ENCODE assay signal across 11 mouse cellular contexts in genomic region chr8:34447880-34448830, GRCm38 (mm10).
DNase-seq lines count a peak whose midpoint lies in the region; ATAC-seq lines count a peak whose summit lies in the region.
"Had no signal": no experiment of that assay in that cellular context is flagged by ENCODE, and none has a peak within 500 bp of the region (broad histone marks: within the 10 kb centered on the region; RNA-seq: fewer than 3 reads in every experiment).

No protein-coding gene starts in this region.

- intact Hi-C loops in left cerebral cortex, postnatal 36 days (cut with DNase I): no loop called here

- H3K27me3 ChIP-seq in forebrain, embryonic 16.5 days (replicated peaks; ENCODE audit: control insufficient read depth, insufficient read depth, low read length): no peaks in the 10 kb centered on the region
- H3K27me3 ChIP-seq in intestine, embryonic 15.5 days (replicated peaks): no peaks in the 10 kb centered on the region
- H3K27me3 ChIP-seq: liver, embryonic 13.5 days had no signal

- no peaks in the 10 kb centered on the region for H3K9me3 ChIP-seq in forebrain, embryonic 16.5 days (ENCODE audit: control insufficient read depth, low read length)
- H3K9me3 ChIP-seq in intestine, embryonic 15.5 days: no peaks in the 10 kb centered on the region
- H3K9me3 ChIP-seq: liver, embryonic 13.5 days had no signal

- H3K4me2 ChIP-seq in forebrain, embryonic 16.5 days (ENCODE audit: low read length): no peak overlapping the region
- H3K4me2 ChIP-seq in intestine, embryonic 15.5 days (replicated peaks): peak overlapping the region; percentile 41
- H3K4me2 ChIP-seq: liver, embryonic 13.5 days had no signal

- H3K36me3 ChIP-seq in forebrain, embryonic 16.5 days (ENCODE audit: control insufficient read depth, insufficient read depth): no peaks in the 10 kb centered on the region
- H3K36me3 ChIP-seq in intestine, embryonic 15.5 days: no peaks in the 10 kb centered on the region
- H3K36me3 ChIP-seq: G1E; liver, embryonic 13.5 days had no signal

- H3K4me1 ChIP-seq in forebrain, embryonic 16.5 days (replicated peaks; ENCODE audit: control insufficient read depth, insufficient read depth, low read length): peaks cover 16% of the 10 kb centered on the region
- 0 out of 2 replicates have a peak, but pooled peaks cover 3% of the 10 kb centered on the region for H3K4me1 ChIP-seq in intestine, embryonic 15.5 days (replicated peaks)

- H3K27ac ChIP-seq in forebrain, embryonic 16.5 days (ENCODE audit: low read length): no peak overlapping the region
- H3K27ac ChIP-seq in intestine, embryonic 15.5 days: peak overlapping the region; percentile 65
- H3K27ac ChIP-seq: liver, embryonic 13.5 days had no signal

- WGBS in forebrain, embryonic 16.5 days: 44% methylated on average over 18 of the region's 18 CpGs
- WGBS in intestine, embryonic 15.5 days: 29% methylated on average over 18 of the region's 18 CpGs

- no peak overlapping the region for H3K9ac ChIP-seq in forebrain, embryonic 16.5 days (replicated peaks; ENCODE audit: low read depth, low read length)
- no peak overlapping the region for H3K9ac ChIP-seq in intestine, embryonic 15.5 days
- H3K9ac ChIP-seq: liver, embryonic 13.5 days had no signal

- no peak overlapping the region for H3K4me3 ChIP-seq in forebrain, embryonic 16.5 days (replicated peaks; ENCODE audit: low read length)
- H3K4me3 ChIP-seq in intestine, embryonic 15.5 days (replicated peaks): no peak overlapping the region
- H3K4me3 ChIP-seq: liver, embryonic 13.5 days had no signal

- peak; percentile 18 for DNase-seq in kidney, postnatal 10 days
- DNase-seq in kidney, adult 18-20 months: no peak
- peak; percentile 41 for DNase-seq in embryo, embryonic 11 days
- DNase-seq in left cerebral cortex, postnatal 36 days (ENCODE audit: low spot score in 2 of 2): no peak
- no peak for DNase-seq in layer of hippocampus, postnatal 36 days
- no peak for DNase-seq in thymus, postnatal 36 days
- DNase-seq: liver, embryonic 13.5 days; right cerebral cortex, postnatal 25 days had no signal

- ATAC-seq in forebrain, embryonic 16.5 days: 0 out of 2 replicates have a peak, but pooled peaks have one; percentile 23
- ATAC-seq in intestine, embryonic 15.5 days: peak; percentile 80

Comparison
In these comparisons a context has a peak if more than half of its experiments do, and no peak if none do; other contexts are left out.
1. DNase-seq: peak in kidney, postnatal 10 days (single experiment) and embryo, embryonic 11 days (single experiment); none in kidney, adult 18-20 months (single experiment), left cerebral cortex, postnatal 36 days (0 of 2), layer of hippocampus, postnatal 36 days (0 of 2) and thymus, postnatal 36 days (0 of 2).